Mouse (Mus musculus) embryonic facial prominence, embryonic 12.5 days (tissue): Measurements from ENCODE around the gene 6030408B16Rik. TPM values are rescaled to one million over a fixed set of nuclear protein-coding genes. Genes with fewer than 3 reads are reported as not detected.
A peak's percentile ranks its signal among the peaks of the same experiment; 100 is the strongest.

Experiments used
- ATAC-seq: fragments of 200-750 bp; cut with Nextera tagmentation; 2 replicates; pipeline ENCODE4 v1.8.0; 2017; ENCODE audit not compliant: insufficient number of reproducible peaks, insufficient read depth, low FRiP score, low TSS enrichment
- H3K27ac ChIP-seq: fragments of 300-500 bp; sonication (generic); 2 replicates; pipeline ENCODE4 v1.5.1; 2016; ENCODE audit warnings: mild to moderate bottlenecking
- H3K27me3 ChIP-seq: fragments of 300-500 bp; sonication (generic); 2 replicates; pipeline ENCODE4 v1.6.1; 2016; ENCODE audit warnings: mild to moderate bottlenecking, moderate library complexity
- H3K36me3 ChIP-seq: fragments of 300-500 bp; sonication (generic); 2 replicates; pipeline ENCODE4 v1.6.1; 2016; ENCODE audit warnings: mild to moderate bottlenecking
- H3K4me1 ChIP-seq: fragments of 300-500 bp; sonication (generic); 2 replicates; pipeline ENCODE4 v1.6.1; 2016
- H3K4me2 ChIP-seq: fragments of 300-500 bp; sonication (generic); replicated peaks from 2 replicates; pipeline ENCODE4 v1.6.1; 2016; ENCODE audit warnings: mild to moderate bottlenecking, moderate library complexity
- H3K4me3 ChIP-seq: fragments of 300-500 bp; sonication (generic); 2 replicates; pipeline ENCODE4 v1.5.1; 2016; ENCODE audit warnings: mild to moderate bottlenecking
- H3K9ac ChIP-seq: fragments of 300-500 bp; sonication (generic); 2 replicates; pipeline ENCODE4 v1.6.1; 2016; ENCODE audit warnings: mild to moderate bottlenecking, moderate library complexity
- H3K9me3 ChIP-seq: fragments of 300-500 bp; sonication (generic); 2 replicates; pipeline ENCODE4 v1.6.1; 2016; ENCODE audit warnings: mild to moderate bottlenecking, moderate library complexity
- WGBS: fragments of 180-500 bp; shearing (Covaris S2); methylation state at CpG from one replicate; pipeline ENCODE4 v1.1.7; 2016; 5-methylcytosine and 5-hydroxymethylcytosine counted together
- polyA plus RNA-seq: library from polyadenylated mRNA; unstranded; fragments of >200 nt; fragmentation: Nextera tagmentation; extraction: Ambion mirVana; gene quantifications from 2 replicates; pipeline ENCODE4 v1.2.1, GENCODE M21; 2016

6030408B16Rik gene
- polyA plus RNA-seq, 1 experiment from 2014 or later, result 1.0 TPM

DNA sequence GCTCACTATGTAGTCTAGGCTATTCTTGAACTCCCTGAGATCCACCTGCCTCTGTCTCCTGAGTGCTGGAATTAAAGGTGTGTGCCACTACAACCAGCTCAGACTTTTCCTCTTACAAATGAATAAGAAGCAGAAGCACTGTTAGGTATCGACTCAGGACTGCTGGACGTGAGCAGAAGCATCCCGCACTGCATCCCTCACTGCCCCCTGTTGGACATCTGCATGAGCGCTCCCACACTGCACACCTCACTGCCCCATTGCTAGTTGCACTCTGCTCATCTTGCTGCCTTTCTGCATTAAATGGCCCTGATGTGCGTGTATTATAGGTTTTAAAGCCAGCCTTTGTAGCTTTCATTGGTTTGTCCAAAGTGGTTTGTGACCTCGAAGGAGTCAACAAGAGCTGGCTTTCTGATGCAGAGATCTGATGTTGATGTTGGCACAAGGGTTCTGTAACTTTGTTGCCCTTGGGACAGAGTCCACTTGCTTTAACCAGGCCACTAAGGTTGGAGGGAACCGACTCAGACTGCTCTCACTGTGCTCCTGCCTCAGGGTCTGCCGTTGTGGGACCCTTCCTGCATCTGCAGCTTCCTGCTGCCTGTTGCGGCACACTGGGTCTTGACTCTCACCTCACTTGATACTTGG is 6.8 kb upstream of the 6030408B16Rik start:
- peaks cover 12% of the 10 kb centered on the region for H3K4me1 ChIP-seq
- H3K4me3 ChIP-seq, result no peak overlapping the region
- 64% methylated on average over 9 of the region's 9 CpGs for WGBS
- ATAC-seq, result no peak
- no peak overlapping the region for H3K27ac ChIP-seq
- H3K27me3 ChIP-seq, result no peaks in the 10 kb centered on the region
- H3K36me3 ChIP-seq, result peaks cover 45% of the 10 kb centered on the region
- no peak overlapping the region for H3K9ac ChIP-seq
- H3K9me3 ChIP-seq, result no peaks in the 10 kb centered on the region
- no peak overlapping the region for H3K4me2 ChIP-seq

DNA sequence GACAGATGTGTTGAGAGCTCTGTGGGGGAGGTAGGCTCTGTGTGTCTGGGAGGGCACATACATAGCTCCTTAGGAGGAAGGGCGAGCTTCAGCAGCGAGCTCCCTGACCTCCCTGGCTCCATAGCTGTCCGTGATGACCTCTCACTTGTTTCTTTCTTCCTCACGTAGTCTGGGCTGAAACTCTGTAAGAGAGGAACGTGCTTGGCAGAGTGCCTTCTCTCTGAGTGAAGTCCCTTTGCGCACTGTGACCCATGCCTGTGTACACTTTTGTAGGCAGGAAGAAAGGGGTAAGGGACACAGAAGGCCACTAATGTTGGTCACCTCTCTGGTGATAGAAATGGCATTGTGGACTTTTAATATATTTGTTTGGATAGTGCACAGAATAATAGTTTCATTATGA is 5.7 kb upstream of the 6030408B16Rik start:
- Histone ChIP-seq H3K9me3 (no peaks in the 10 kb centered on the region), H3K27me3 (no peaks in the 10 kb centered on the region), H3K9ac (no peak overlapping the region), H3K36me3 (peaks cover 55% of the 10 kb centered on the region), H3K4me3 (no peak overlapping the region), H3K4me1 (peaks cover 12% of the 10 kb centered on the region), H3K4me2 (no peak overlapping the region), H3K27ac (no peak overlapping the region)
- ATAC-seq, result no peak
- WGBS, result 90% methylated on average over 6 of the region's 6 CpGs

DNA sequence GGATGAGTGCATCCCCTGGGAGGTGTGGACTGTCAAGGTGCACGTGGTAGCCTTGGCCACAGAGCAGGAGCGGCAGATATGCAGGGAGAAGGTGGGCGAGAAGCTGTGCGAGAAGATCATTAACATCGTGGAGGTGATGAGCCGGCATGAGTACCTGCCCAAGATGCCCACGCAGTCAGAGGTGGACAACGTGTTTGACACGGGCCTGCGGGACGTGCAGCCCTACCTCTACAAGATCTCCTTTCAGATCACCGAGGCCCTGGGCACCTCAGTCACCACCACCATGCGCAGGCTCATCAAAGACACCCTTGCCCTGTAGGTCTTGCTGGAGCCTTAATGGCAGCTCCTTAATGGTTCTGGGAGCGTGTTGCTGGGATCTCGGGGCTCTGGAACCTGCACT is 2.7 kb upstream of the 6030408B16Rik start:
- no peak for ATAC-seq
- Histone ChIP-seq H3K4me1 (peaks cover 13% of the 10 kb centered on the region), H3K9ac (no peak overlapping the region), H3K4me2 (no peak overlapping the region), H3K36me3 (peaks cover 55% of the 10 kb centered on the region), H3K27ac (no peak overlapping the region), H3K27me3 (no peaks in the 10 kb centered on the region), H3K9me3 (no peaks in the 10 kb centered on the region), H3K4me3 (no peak overlapping the region)
- WGBS, result 94% methylated on average over 15 of the region's 15 CpGs

DNA sequence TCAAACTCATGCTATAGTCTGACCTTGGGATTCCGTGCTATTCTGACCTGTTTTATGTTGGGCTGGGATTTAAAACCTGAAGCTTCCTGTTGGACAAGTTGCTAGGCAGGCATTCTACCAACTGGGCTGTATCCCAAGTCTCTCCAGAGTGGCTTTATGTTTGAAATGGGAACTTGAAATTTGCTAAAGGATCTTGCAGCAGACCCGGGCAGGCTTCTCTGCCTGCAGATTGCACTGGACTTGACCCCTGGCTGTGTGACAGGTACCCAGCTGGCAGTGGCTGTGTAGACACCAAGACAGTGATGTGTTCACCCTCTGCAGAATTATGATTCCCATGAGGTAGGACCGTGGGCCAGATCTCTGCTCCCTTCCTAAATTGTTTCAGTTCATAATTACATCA is 1.0 kb upstream of the 6030408B16Rik start:
- Histone ChIP-seq H3K4me1 (0 out of 2 replicates have a peak, but pooled peaks cover 12% of the 10 kb centered on the region), H3K4me3 (no peak overlapping the region), H3K9me3 (no peaks in the 10 kb centered on the region), H3K27ac (no peak overlapping the region), H3K9ac (no peak overlapping the region), H3K27me3 (no peaks in the 10 kb centered on the region), H3K4me2 (no peak overlapping the region), H3K36me3 (peaks cover 48% of the 10 kb centered on the region)
- no peak for ATAC-seq
- WGBS, result 90% methylated on average over 3 of the region's 3 CpGs

DNA sequence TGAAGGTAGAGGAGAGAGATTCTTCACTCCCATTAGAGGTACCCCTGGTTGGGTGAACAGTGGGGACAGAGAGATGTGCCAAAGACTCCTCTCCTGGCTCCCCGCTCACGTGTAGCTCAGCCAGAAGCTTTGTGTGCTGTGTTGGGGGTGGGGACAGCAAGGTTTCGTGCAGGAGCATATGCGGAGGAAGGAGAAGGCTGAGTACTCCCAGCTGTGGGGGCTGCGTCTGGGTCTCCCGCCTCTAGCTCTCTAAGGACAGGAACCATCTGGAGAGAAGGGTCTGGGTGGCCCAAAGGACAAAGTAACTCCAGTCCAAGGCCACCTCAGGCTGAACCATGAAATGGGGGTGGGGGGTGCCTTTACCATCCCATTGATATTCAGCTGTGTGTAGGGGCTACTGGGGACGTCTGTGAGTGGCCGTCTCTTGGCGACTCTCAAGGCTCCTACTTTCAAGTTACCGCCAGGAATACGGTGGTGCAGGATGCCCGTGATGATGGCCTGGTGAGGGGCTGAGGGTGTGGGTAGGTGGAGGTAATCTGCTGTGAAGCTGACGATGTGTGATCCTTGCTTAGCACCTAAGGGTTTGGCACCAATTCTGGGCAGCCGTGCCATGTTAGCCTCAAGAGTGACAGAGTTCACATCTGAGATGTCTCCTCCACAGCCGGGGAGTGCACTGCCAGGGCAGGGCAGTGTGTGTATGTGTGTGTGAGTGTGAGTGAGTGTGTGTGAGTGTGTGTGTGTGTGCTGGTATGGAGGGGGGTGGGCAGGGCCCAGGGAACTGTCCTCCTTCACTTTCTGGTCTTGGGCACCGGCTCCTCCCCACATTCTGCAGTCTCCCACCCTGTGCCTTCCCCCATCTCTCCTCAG is 1.2 kb downstream of the 6030408B16Rik start:
- ATAC-seq, result no peak
- 0 out of 2 replicates have a peak overlapping the region, but pooled peaks have one; percentile 2 for H3K9ac ChIP-seq

DNA sequence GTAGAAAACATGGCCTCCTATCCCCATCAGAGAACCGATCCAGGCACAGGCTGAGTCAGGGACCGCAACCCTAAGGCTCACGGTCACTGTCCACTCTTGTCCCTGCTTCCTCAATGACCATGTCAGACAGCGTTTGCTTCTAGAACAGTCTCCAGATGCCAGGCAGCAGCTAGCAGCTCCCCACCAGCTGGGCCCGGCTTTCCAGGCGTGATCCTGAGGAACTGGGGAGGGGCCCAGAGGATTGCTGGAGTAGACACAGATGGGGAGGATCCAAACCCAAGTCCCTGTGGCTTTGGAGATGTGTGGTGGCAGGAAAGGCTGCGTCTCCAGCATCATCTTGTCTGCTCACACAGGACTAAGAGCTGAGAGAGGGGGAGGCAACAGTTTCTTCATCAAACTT is 2.1 kb downstream of the 6030408B16Rik start:
- H3K4me1 ChIP-seq, result 0 out of 2 replicates have a peak, but pooled peaks cover 17% of the 10 kb centered on the region
- H3K36me3 ChIP-seq, result peaks cover 22% of the 10 kb centered on the region
- no peak for ATAC-seq
- H3K4me2 ChIP-seq, result no peak overlapping the region
- WGBS, result 76% methylated on average over 7 of the region's 7 CpGs
- H3K9ac ChIP-seq, result no peak overlapping the region
- no peaks in the 10 kb centered on the region for H3K27me3 ChIP-seq
- no peaks in the 10 kb centered on the region for H3K9me3 ChIP-seq
- H3K4me3 ChIP-seq, result no peak overlapping the region
- H3K27ac ChIP-seq, result no peak overlapping the region

More for the DNA sequence above, 1.2 kb downstream of the 6030408B16Rik start:
- Histone ChIP-seq H3K4me1 (0 out of 2 replicates have a peak, but pooled peaks cover 17% of the 10 kb centered on the region), H3K4me2 (no peak overlapping the region), H3K9me3 (no peaks in the 10 kb centered on the region), H3K36me3 (peaks cover 30% of the 10 kb centered on the region), H3K4me3 (no peak overlapping the region), H3K27ac (no peak overlapping the region; the same call in 1 of the 2 replicates), H3K27me3 (no peaks in the 10 kb centered on the region)
- WGBS, result 54% methylated on average over 16 of the region's 16 CpGs

DNA sequence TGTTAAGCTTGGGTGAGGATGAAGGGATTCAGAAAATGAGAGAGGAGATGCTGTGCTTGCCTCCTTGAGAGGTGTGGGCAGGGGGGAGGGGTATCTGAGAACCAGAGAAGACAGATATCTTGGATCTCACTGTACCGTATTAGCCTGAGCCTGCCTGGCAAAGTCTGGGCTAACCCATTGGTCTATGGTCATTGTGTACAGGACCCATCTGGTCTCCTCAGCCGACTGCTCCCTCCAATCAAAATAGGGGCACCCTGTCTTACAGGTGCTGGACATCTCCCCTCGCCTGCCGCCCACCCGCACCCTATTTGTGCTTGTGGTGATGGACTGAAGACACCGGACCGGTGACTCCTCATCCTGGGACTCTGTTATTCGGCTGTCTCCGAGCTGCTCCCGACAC is 2.6 kb downstream of the 6030408B16Rik start:
- Histone ChIP-seq H3K4me1 (0 out of 2 replicates have a peak, but pooled peaks cover 17% of the 10 kb centered on the region), H3K4me3 (no peak overlapping the region), H3K9ac (no peak overlapping the region), H3K9me3 (no peaks in the 10 kb centered on the region), H3K27ac (no peak overlapping the region), H3K4me2 (no peak overlapping the region), H3K36me3 (peaks cover 17% of the 10 kb centered on the region), H3K27me3 (no peaks in the 10 kb centered on the region)
- ATAC-seq, result no peak
- WGBS, result 91% methylated on average over 10 of the region's 10 CpGs

DNA sequence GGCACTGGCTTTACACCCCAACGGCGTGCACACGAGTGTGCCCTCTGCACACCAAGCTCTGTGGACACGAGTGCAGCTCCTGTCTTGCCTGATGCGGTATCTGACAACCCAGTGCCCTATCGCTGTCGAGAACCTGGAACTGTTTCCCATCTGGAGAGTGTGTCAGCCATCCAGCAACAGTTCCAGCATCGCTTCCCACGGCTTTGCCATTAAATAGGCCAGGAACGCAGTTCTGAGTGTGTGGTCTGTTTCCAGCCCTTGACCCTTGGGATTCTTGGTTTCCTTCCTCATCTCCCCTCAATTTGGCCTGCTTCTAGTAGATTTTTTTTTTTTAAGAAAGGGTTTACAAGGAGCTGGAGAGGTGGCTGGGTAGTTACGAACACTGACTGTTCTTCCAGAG is 3.1 kb downstream of the 6030408B16Rik start:
- Histone ChIP-seq H3K4me1 (0 out of 2 replicates have a peak, but pooled peaks cover 17% of the 10 kb centered on the region), H3K36me3 (peaks cover 12% of the 10 kb centered on the region), H3K9me3 (no peaks in the 10 kb centered on the region), H3K4me3 (no peak overlapping the region), H3K4me2 (no peak overlapping the region), H3K27me3 (no peaks in the 10 kb centered on the region), H3K27ac (no peak overlapping the region), H3K9ac (no peak overlapping the region)
- 83% methylated on average over 11 of the region's 11 CpGs for WGBS
- no peak for ATAC-seq

DNA sequence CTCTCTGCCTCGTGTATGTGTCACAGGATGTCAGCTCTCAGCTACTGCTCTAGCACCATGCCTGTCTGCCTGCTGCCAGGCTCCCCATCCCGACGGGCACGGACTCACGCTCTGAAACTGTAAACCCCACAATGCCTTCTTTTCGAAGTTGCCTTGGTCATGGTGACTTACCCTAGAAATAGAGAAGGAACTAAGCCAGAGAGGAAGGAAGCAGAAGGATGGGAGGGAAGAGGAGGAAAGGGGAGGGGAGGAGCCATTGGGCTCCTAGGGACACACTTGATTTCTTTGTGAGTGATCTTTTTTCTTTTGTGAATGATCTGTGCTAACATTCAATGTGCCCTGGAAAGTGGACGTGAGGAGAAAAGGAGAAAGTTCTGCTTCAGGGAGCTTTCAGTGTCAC is 5.0 kb downstream of the 6030408B16Rik start:
- no peak overlapping the region for H3K4me2 ChIP-seq
- no peak for ATAC-seq

DNA sequence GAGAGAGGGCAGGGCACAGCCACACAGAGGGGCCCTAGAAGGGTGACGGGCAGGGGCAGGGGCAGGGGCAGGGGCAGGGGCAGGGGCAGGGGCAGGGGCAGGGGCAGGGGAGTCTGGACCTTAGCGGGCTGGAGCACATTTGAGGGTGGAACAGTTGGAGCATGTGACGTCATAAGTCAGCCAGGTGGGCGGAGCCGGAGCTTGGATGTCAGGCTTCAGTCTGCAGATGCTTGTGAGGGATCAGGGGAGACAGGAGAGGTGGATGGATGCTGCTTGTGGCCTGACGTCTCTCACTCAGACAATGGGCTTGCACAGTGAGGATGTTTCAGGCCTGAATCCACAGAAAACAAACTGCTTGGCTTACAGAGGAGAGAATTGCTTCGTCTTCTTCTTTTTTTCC is 5.5 kb downstream of the 6030408B16Rik start:
- H3K4me2 ChIP-seq, result peak overlapping the region; percentile 34
- ATAC-seq, result no peak
- 8% methylated on average over 7 of the region's 7 CpGs for WGBS
- H3K9ac ChIP-seq, result peak overlapping the region; percentile 19; the same call in 1 of the 2 replicates
- 0 out of 2 replicates have a peak, but pooled peaks cover 16% of the 10 kb centered on the region for H3K4me1 ChIP-seq
- H3K9me3 ChIP-seq, result no peaks in the 10 kb centered on the region
- no peaks in the 10 kb centered on the region for H3K27me3 ChIP-seq
- peak overlapping the region; percentile 14; the same call in 1 of the 2 replicates for H3K4me3 ChIP-seq
- H3K36me3 ChIP-seq, result no peaks in the 10 kb centered on the region
- no peak overlapping the region for H3K27ac ChIP-seq

More for the DNA sequence above, 5.0 kb downstream of the 6030408B16Rik start:
- Histone ChIP-seq H3K9me3 (no peaks in the 10 kb centered on the region), H3K36me3 (no peaks in the 10 kb centered on the region; the same call in 1 of the 2 replicates), H3K27me3 (no peaks in the 10 kb centered on the region), H3K27ac (no peak overlapping the region), H3K4me1 (0 out of 2 replicates have a peak, but pooled peaks cover 17% of the 10 kb centered on the region), H3K9ac (no peak overlapping the region), H3K4me3 (no peak overlapping the region)
- 19% methylated on average over 7 of the region's 7 CpGs for WGBS

DNA sequence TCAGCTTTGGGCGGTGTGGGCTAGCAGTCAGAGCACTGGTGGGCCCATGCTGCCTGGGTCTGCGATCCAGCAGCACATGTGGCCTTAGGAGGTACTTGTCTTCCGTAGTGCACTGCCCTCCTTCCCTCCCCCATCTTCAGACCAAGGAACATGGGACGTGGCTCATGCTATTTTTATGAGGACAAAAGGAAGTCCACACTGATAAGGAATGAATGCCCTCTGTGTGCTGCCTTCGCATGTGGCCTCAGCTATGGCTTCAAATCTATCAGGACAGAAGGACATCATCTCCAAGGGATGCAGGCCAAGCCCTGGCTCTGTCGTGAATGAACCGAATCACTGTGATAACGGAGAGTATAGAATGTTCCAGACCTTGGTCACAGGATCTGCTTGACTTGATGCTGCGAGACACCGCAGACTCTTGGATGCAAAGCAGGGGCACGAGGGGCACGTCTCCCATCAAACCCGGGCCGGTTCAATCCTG is 6.5 kb downstream of the 6030408B16Rik start:
- H3K36me3 ChIP-seq, result no peaks in the 10 kb centered on the region
- no peaks in the 10 kb centered on the region for H3K27me3 ChIP-seq
- H3K4me2 ChIP-seq, result no peak overlapping the region
- H3K4me3 ChIP-seq, result no peak overlapping the region
- no peak overlapping the region for H3K9ac ChIP-seq
- 0 out of 2 replicates have a peak, but pooled peaks cover 8% of the 10 kb centered on the region for H3K4me1 ChIP-seq
- no peak overlapping the region for H3K27ac ChIP-seq
- H3K9me3 ChIP-seq, result no peaks in the 10 kb centered on the region
- WGBS, result 80% methylated on average over 14 of the region's 14 CpGs
- no peak for ATAC-seq
